Mouse (Mus musculus) testis, adult 2 months (tissue): ENCODE data around the gene Lgr4. TPM values are rescaled to one million over a fixed set of nuclear protein-coding genes. Genes with fewer than 3 reads are reported as not detected.
A peak's percentile ranks its signal among the peaks of the same experiment; 100 is the strongest.

ENCODE experiments used
- H3K27ac ChIP-seq: fragments of 200-500 bp; 2 replicates; pipeline ENCODE4 v1.5.1; 2012; ENCODE audit warnings: low read depth, low read length; ENCODE audit not compliant: control insufficient read depth, insufficient read depth
- H3K27me3 ChIP-seq: fragments of 200-500 bp; 2 replicates; pipeline ENCODE4 v1.6.1; 2012; ENCODE audit warnings: mild to moderate bottlenecking, low read length, moderate library complexity; ENCODE audit not compliant: control insufficient read depth, insufficient read depth
- H3K36me3 ChIP-seq: fragments of 200-500 bp; 2 replicates; pipeline ENCODE4 v1.6.1; 2012; ENCODE audit warnings: mild to moderate bottlenecking, low read length; ENCODE audit not compliant: control insufficient read depth, insufficient read depth
- H3K4me1 ChIP-seq: fragments of 200-500 bp; 2 replicates; pipeline ENCODE4 v1.6.1; 2012; ENCODE audit warnings: low read length; ENCODE audit not compliant: control insufficient read depth, insufficient read depth
- H3K4me3 ChIP-seq: fragments of 200-500 bp; 2 replicates; pipeline ENCODE4 v1.5.1; 2012; ENCODE audit warnings: low read depth, mild to moderate bottlenecking, low read length, moderate library complexity, mixed read lengths; ENCODE audit not compliant: control insufficient read depth
- CTCF ChIP-seq: fragments of 200-500 bp; IDR thresholded peaks from 2 replicates; pipeline ENCODE4 v1.5.1; 2012; ENCODE audit warnings: low read depth, mild to moderate bottlenecking, inconsistent platforms, low read length, moderate library complexity; ENCODE audit not compliant: control insufficient read depth, insufficient read depth, insufficient replicate concordance
- POLR2A ChIP-seq: fragments of 200-500 bp; IDR thresholded peaks from 2 replicates; pipeline ENCODE4 v1.6.1; 2012; ENCODE audit warnings: low read depth, mild to moderate bottlenecking, inconsistent platforms, low read length, moderate library complexity; ENCODE audit not compliant: control insufficient read depth
- polyA plus RNA-seq: library from polyadenylated mRNA; depleted of rRNA; stranded (reverse); fragments of >200 nt; gene quantifications from 2 replicates; pipeline ENCODE4 v1.2.3, GENCODE M21; 2012

Lgr4 gene
- polyA plus RNA-seq, 1 experiment, result 4.3 TPM

- TF ChIP-seq POLR2A (no peak), CTCF (no peak)
- Histone ChIP-seq H3K27ac (no peak overlapping the region), H3K27me3 (no peaks in the 10 kb centered on the region), H3K4me3 (no peak overlapping the region), H3K4me1 (peaks cover 20% of the 10 kb centered on the region), H3K36me3 (no peaks in the 10 kb centered on the region)
These were observed 4.9 kb downstream of the Lgr4 start for GRCm38 (mm10) chr2:109922306-109922705.

- Histone ChIP-seq H3K4me1 (peaks cover 15% of the 10 kb centered on the region), H3K27me3 (no peaks in the 10 kb centered on the region), H3K36me3 (no peaks in the 10 kb centered on the region), H3K27ac (no peak overlapping the region), H3K4me3 (no peak overlapping the region)
- no peak for TF ChIP-seq POLR2A
- no peak for TF ChIP-seq CTCF
These were observed 5.6 kb downstream of the Lgr4 start for GRCm38 (mm10) chr2:109923031-109923430.

DNA sequence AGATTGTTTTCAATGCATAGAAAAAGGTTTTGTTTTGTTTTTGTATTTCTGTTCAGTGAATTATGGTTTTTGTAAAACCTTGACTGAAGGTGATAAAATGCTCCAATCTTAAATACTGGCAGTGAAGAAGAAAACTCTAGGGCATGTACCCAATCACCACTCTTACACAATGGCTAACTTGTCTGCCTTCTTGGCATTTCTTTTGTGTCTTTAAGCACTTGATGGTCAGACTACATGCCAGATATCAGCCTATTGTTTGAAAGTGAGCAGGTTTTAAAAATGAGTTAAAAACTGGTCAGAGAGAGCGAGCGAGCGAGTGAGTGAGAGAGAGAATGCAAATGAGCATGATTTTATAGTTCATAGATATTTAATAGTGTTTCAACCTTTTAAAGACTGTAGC, 6.5 kb downstream of the Lgr4 start:
- H3K4me3 ChIP-seq, result no peak overlapping the region
- H3K27me3 ChIP-seq, result no peaks in the 10 kb centered on the region
- H3K4me1 ChIP-seq, result peaks cover 6% of the 10 kb centered on the region
- H3K27ac ChIP-seq, result no peak overlapping the region
- TF ChIP-seq CTCF (no peak), POLR2A (no peak)
- H3K36me3 ChIP-seq, result no peaks in the 10 kb centered on the region

DNA sequence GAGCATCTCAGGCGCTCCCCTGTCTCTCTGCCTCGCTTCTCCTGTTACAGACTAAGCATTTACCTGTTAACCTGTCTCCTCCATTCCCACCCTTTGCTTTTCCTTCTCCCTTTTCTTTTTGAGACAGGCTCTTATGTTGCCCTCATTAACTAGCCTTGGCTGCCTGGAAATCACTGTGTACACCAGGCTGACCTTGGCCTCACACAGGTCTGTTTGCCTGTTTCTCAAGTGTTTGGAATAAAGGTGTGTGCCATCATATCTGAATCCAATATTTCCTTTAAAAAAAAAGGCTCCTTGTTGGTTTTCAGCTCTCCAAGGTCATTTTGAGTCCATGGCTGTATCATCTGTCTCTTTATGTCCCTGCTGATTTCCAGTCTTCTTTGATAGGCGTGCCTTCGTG, 9.5 kb downstream of the Lgr4 start:
- no peak for TF ChIP-seq CTCF
- no peak for TF ChIP-seq POLR2A
- H3K27me3 ChIP-seq, result no peaks in the 10 kb centered on the region
- H3K36me3 ChIP-seq, result no peaks in the 10 kb centered on the region
- H3K4me1 ChIP-seq, result no peaks in the 10 kb centered on the region
- no peak overlapping the region for H3K4me3 ChIP-seq
- no peak overlapping the region for H3K27ac ChIP-seq

GRCm38 (mm10) chr2:109927446-109927845, 10.0 kb downstream of the Lgr4 start:
- TF ChIP-seq POLR2A, result no peak
- no peak for TF ChIP-seq CTCF
- Histone ChIP-seq H3K27ac (no peak overlapping the region), H3K36me3 (no peaks in the 10 kb centered on the region), H3K4me1 (no peaks in the 10 kb centered on the region), H3K27me3 (no peaks in the 10 kb centered on the region), H3K4me3 (no peak overlapping the region)

- Histone ChIP-seq H3K4me1 (no peaks in the 10 kb centered on the region), H3K27me3 (no peaks in the 10 kb centered on the region), H3K27ac (no peak overlapping the region), H3K4me3 (no peak overlapping the region), H3K36me3 (no peaks in the 10 kb centered on the region)
- TF ChIP-seq CTCF (no peak), POLR2A (no peak)
These were observed 10.4 kb downstream of the Lgr4 start for GRCm38 (mm10) chr2:109927876-109928275.

- Histone ChIP-seq H3K36me3 (no peaks in the 10 kb centered on the region), H3K4me3 (peak overlapping the region; percentile 8; the same call in 1 of the 2 replicates), H3K27ac (no peak overlapping the region), H3K27me3 (no peaks in the 10 kb centered on the region), H3K4me1 (no peaks in the 10 kb centered on the region)
- TF ChIP-seq CTCF (no peak), POLR2A (no peak)
These were observed 11.3 kb downstream of the Lgr4 start for GRCm38 (mm10) chr2:109928791-109929190.

DNA sequence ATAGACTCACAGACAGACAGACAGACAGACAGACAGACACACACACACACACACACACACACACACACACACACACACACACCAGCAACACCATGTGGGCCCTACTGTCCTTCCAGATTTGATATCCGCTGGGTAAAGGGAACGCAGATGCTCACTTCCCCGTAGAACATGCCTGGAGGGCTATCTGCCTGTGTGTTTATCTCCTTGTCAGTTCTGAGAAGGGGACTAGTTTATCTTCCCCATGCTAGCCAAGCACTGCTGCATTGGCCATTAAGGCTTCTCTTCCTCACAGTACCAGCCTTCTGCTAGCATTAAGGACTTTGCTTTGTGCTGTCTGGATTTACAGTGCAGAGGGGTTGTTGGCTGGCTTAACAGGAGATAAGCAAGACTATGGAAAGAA, 11.8 kb downstream of the Lgr4 start:
- no peaks in the 10 kb centered on the region for H3K4me1 ChIP-seq
- no peak overlapping the region for H3K4me3 ChIP-seq
- no peak overlapping the region for H3K27ac ChIP-seq
- TF ChIP-seq POLR2A, result no peak
- TF ChIP-seq CTCF, result no peak
- no peaks in the 10 kb centered on the region for H3K36me3 ChIP-seq
- H3K27me3 ChIP-seq, result no peaks in the 10 kb centered on the region
